Mouse (Mus musculus) ES-Bruce4 (cell line): Measurements from ENCODE around the gene Fxn.

Experiments
- CTCF ChIP-seq: IDR thresholded peaks from one replicate; pipeline ENCODE4 v1.8.1; 2011; ENCODE audit warnings: low read depth, low read length
- EP300 ChIP-seq: IDR thresholded peaks from 2 replicates; pipeline ENCODE4 v1.6.1; 2011; ENCODE audit warnings: low read depth, low read length; ENCODE audit not compliant: insufficient read depth

DNA sequence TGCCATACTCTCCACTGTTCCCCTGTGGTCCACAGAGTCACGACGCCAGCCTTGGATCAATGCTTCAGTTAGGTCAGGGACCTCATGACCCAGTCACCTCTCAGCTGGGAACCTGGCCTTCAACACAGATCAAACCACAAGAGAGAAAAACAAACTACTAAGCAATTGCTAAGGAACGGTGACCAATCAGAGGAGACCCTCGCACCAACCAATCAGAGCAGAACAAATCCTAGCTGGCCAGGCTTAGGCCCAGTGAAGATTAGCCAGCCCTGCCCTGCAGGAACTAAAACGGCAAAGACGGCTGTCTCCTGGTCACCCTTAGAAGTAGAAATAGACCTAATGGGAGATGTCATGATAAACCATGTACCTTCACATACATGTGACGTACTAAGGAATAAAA is 9.1 kb downstream of the Fxn start:
- TF ChIP-seq EP300 (no peak), CTCF (no peak)
